Mouse (Mus musculus) liver, adult 2 months (tissue): ENCODE results near the gene St3gal6. TPM values are rescaled to one million over a fixed set of nuclear protein-coding genes. Genes with fewer than 3 reads are reported as not detected.

ENCODE experiments used
- DNase-seq: peaks from one replicate; pipeline ENCODE4 v3.0.0-alpha.2; 2011; ENCODE audit warnings: low read depth, low spot score; ENCODE audit errors: extremely low read depth
- H3K27ac ChIP-seq: fragments of 200-500 bp; replicated peaks from 2 replicates; pipeline ENCODE4 v1.5.1; 2012; ENCODE audit warnings: low read depth, mild to moderate bottlenecking, control low read depth, inconsistent platforms, low read length; ENCODE audit not compliant: insufficient read depth
- H3K27me3 ChIP-seq: fragments of 200-500 bp; 2 replicates; pipeline ENCODE4 v1.6.1; 2012; ENCODE audit warnings: mild to moderate bottlenecking, moderate library complexity, low read length, inconsistent platforms; ENCODE audit not compliant: control insufficient read depth, insufficient read depth
- H3K36me3 ChIP-seq: fragments of 200-500 bp; 2 replicates; pipeline ENCODE4 v1.6.1; 2012; ENCODE audit warnings: low read length, inconsistent platforms; ENCODE audit not compliant: control insufficient read depth, insufficient read depth
- H3K4me1 ChIP-seq: fragments of 200-500 bp; 2 replicates; pipeline ENCODE4 v1.6.1; 2011; ENCODE audit warnings: low read length; ENCODE audit not compliant: control insufficient read depth, insufficient read depth
- H3K4me3 ChIP-seq: fragments of 200-500 bp; 2 replicates; pipeline ENCODE4 v1.5.1; 2011; ENCODE audit warnings: low read depth, mild to moderate bottlenecking, control low read depth, low read length, moderate library complexity; ENCODE audit not compliant: insufficient read depth
- H3K79me2 ChIP-seq: fragments of 200-500 bp; 2 replicates; pipeline ENCODE4 v1.6.1; 2012; ENCODE audit warnings: inconsistent platforms, mild to moderate bottlenecking, low read length, moderate library complexity; ENCODE audit not compliant: control insufficient read depth, insufficient read depth
- H3K9ac ChIP-seq: fragments of 200-500 bp; 2 replicates; pipeline ENCODE4 v1.6.1; 2012; ENCODE audit warnings: low read depth, mild to moderate bottlenecking, control low read depth, inconsistent platforms, low read length
- CTCF ChIP-seq: fragments of 200-500 bp; IDR thresholded peaks from 2 replicates; pipeline ENCODE4 v1.5.1; 2011; ENCODE audit warnings: low read depth, low read length, control low read depth
- POLR2A ChIP-seq: fragments of 200-500 bp; IDR thresholded peaks from 2 replicates; pipeline ENCODE4 v1.6.1; 2011; ENCODE audit warnings: low read length, control low read depth; ENCODE audit not compliant: insufficient read depth; ENCODE audit errors: extremely low read depth
- WGBS: fragments of 180-500 bp; shearing (Covaris S2); methylation state at CpG from one replicate; pipeline ENCODE4 v1.1.7; 2018; 5-methylcytosine and 5-hydroxymethylcytosine counted together
- polyA plus RNA-seq: library from polyadenylated mRNA; depleted of rRNA; stranded (reverse); fragments of >200 nt; gene quantifications from 2 replicates; pipeline ENCODE4 v1.2.3, GENCODE M21; 2012; rRNA removed
- total RNA-seq: library from RNA; depleted of rRNA; stranded (reverse); fragments of >200 nt; gene quantifications from 2 replicates; pipeline ENCODE4 v1.2.3, GENCODE M21; 2014; rRNA removed

St3gal6 gene
- total and polyA plus RNA-seq, 2 experiments, result 4.8 to 5.1 TPM

GRCm38 (mm10) chr16:58430246-58430645 is 93.8 kb downstream of the St3gal6 start:
- Histone ChIP-seq H3K27ac (no peak overlapping the region), H3K4me3 (no peak overlapping the region), H3K9ac (no peak overlapping the region), H3K36me3 (no peaks in the 10 kb centered on the region), H3K79me2 (no peaks in the 10 kb centered on the region), H3K27me3 (no peaks in the 10 kb centered on the region), H3K4me1 (no peaks in the 10 kb centered on the region)
- no peak for DNase-seq
- 87% methylated on average over 7 of the region's 7 CpGs for WGBS
- TF ChIP-seq CTCF, result no peak
- no peak for TF ChIP-seq POLR2A

GRCm38 (mm10) chr16:58421696-58422354 is 102.2 kb downstream of the St3gal6 start:
- TF ChIP-seq CTCF (no peak), POLR2A (no peak)
- Histone ChIP-seq H3K4me3 (no peak overlapping the region), H3K4me1 (no peaks in the 10 kb centered on the region; the same call in none of the 2 replicates), H3K27ac (no peak overlapping the region), H3K36me3 (no peaks in the 10 kb centered on the region), H3K9ac (no peak overlapping the region), H3K79me2 (no peaks in the 10 kb centered on the region), H3K27me3 (no peaks in the 10 kb centered on the region)
- DNase-seq, result peak; percentile 21
- WGBS, result 53% methylated on average over 11 of the region's 11 CpGs

Other genes starting within 250 kb of the St3gal6 start
- gene Dcbld2, start 115.8 kb downstream of the St3gal6 start, total RNA-seq, result 1.9 and 2.7 TPM in 2 replicates
- gene Dcbld2, start 115.8 kb downstream of the St3gal6 start, polyA plus RNA-seq, result 1.1 and 1.3 TPM in 2 replicates
- not detected in 2 replicates for gene Gm813, start 92.7 kb upstream of the St3gal6 start, total RNA-seq
- gene Gm813, start 92.7 kb upstream of the St3gal6 start, polyA plus RNA-seq, result not detected in 2 replicates
- gene E330017A01Rik, start 114.5 kb upstream of the St3gal6 start, total RNA-seq, result not detected in 2 replicates
- not detected in 2 replicates for gene E330017A01Rik, start 114.5 kb upstream of the St3gal6 start, polyA plus RNA-seq
- 59.9 and 68.1 TPM in 2 replicates for gene Cpox, start 146.0 kb upstream of the St3gal6 start, total RNA-seq
- gene Cpox, start 146.0 kb upstream of the St3gal6 start, polyA plus RNA-seq, result 65.0 and 75.2 TPM in 2 replicates
- gene Gpr15, start 194.8 kb upstream of the St3gal6 start, total RNA-seq, result not detected in 2 replicates
- 0.10 TPM in 1 of 2 replicates, not detected in the other for gene Gpr15, start 194.8 kb upstream of the St3gal6 start, polyA plus RNA-seq
- 8.4 and 9.1 TPM in 2 replicates for gene Cldnd1, start 203.7 kb upstream of the St3gal6 start, total RNA-seq
- 30.5 and 32.3 TPM in 2 replicates for gene Cldnd1, start 203.7 kb upstream of the St3gal6 start, polyA plus RNA-seq
- gene Olfr172, start 238.9 kb upstream of the St3gal6 start, total RNA-seq, result not detected in 2 replicates
- not detected in 2 replicates for gene Olfr172, start 238.9 kb upstream of the St3gal6 start, polyA plus RNA-seq